ENCODE assay signal across 8 mouse cellular contexts in the genomic region with DNA sequence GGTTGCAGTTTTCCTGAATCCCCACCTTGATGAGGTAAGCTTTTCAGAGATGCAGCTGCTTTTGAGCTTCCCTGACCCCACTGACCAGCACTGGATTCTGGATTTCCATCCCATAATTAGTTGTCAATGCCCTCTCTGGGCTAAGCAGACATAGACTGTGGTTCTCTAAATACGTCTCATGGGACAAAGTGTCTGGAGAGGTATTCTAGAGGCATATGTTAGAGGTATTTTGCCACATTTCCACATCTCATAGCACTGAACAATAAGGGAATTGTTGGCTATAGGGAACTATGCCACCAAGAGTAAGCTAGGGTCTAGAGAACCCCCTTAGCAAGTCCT. TPM values are rescaled to one million over a fixed set of nuclear protein-coding genes. Genes with fewer than 3 reads are reported as not detected.
DNase-seq lines count a peak whose midpoint lies in the region; ATAC-seq lines count a peak whose summit lies in the region.

No protein-coding gene starts in this region.

- H3K27me3 ChIP-seq in heart, embryonic 13.5 days (replicated peaks) = no peaks in the 10 kb centered on the region
- no peaks in the 10 kb centered on the region for H3K27me3 ChIP-seq in hindbrain, embryonic 12.5 days

- H3K4me2 ChIP-seq in heart, embryonic 13.5 days = peak overlapping the region; percentile 70
- H3K4me2 ChIP-seq in hindbrain, embryonic 12.5 days (replicated peaks) = peak overlapping the region; percentile 35

- intact Hi-C loops in heart, postnatal 25 days (cut with DNase I) = loop anchor here (2.0 to 5.0 kb wide), 2 partner anchors 120 to 232 kb away; partner anchors contain the start of gene Tbc1d32

- H3K9me3 ChIP-seq in heart, embryonic 13.5 days = no peaks in the 10 kb centered on the region
- H3K9me3 ChIP-seq in hindbrain, embryonic 12.5 days (replicated peaks) = no peaks in the 10 kb centered on the region

- H3K27ac ChIP-seq in heart, embryonic 13.5 days (replicated peaks) = peak overlapping the region; percentile 68
- H3K27ac ChIP-seq in brown adipose tissue, adult 24 weeks (replicated peaks; ENCODE audit: low read depth, low read length) = peak overlapping the region; percentile 60
- H3K27ac ChIP-seq in hindbrain, embryonic 12.5 days = no peak overlapping the region

- WGBS in heart, embryonic 13.5 days = 40% methylated on average over 1 of the region's 1 CpGs
- WGBS in hindbrain, embryonic 12.5 days = 32% methylated on average over 1 of the region's 1 CpGs

- peaks cover 6% of the 10 kb centered on the region for H3K4me1 ChIP-seq in heart, embryonic 13.5 days
- peaks cover 2% of the 10 kb centered on the region; the same call in 1 of the 2 replicates for H3K4me1 ChIP-seq in brown adipose tissue, adult 24 weeks (ENCODE audit: control insufficient read depth, insufficient read depth, insufficient read length, low read length)
- peaks cover 8% of the 10 kb centered on the region; the same call in 1 of the 2 replicates for H3K4me1 ChIP-seq in hindbrain, embryonic 12.5 days

- 0 out of 2 replicates have a peak, but pooled peaks have one; percentile 8 for ATAC-seq in heart, embryonic 13.5 days (ENCODE audit: extremely low read depth, insufficient number of reproducible peaks, low FRiP score, low TSS enrichment)
- ATAC-seq in hindbrain, embryonic 12.5 days (ENCODE audit: low FRiP score) = peak; percentile 51
- peak; percentile 45 for ATAC-seq in megakaryocyte progenitor cell, adult 5-6 weeks (replicated peaks; ENCODE audit: poor library complexity)

- DNase-seq in heart, postnatal 25 days (ENCODE audit: low spot score) = no peak
- DNase-seq in MN1 (ENCODE audit: low spot score) = no peak
- DNase-seq in layer of hippocampus, postnatal 14 days (ENCODE audit: low spot score in 2 of 2) = no peak
- DNase-seq in thymus, postnatal 10 days (ENCODE audit: low spot score in 2 of 2) = no peak

- peak overlapping the region; percentile 82 for H3K9ac ChIP-seq in heart, embryonic 13.5 days
- H3K9ac ChIP-seq in hindbrain, embryonic 12.5 days = no peak overlapping the region

- H3K4me3 ChIP-seq in heart, embryonic 13.5 days = peak overlapping the region; percentile 57
- peak overlapping the region; percentile 83 for H3K4me3 ChIP-seq in brown adipose tissue, adult 24 weeks (ENCODE audit: insufficient read depth, low read depth, low read length)
- no peak overlapping the region; the same call in 1 of the 2 replicates for H3K4me3 ChIP-seq in hindbrain, embryonic 12.5 days

- no peaks in the 10 kb centered on the region for H3K36me3 ChIP-seq in heart, embryonic 13.5 days
- H3K36me3 ChIP-seq in hindbrain, embryonic 12.5 days = no peaks in the 10 kb centered on the region

RNA-seq across cellular contexts. Expression of gene Msl3l2, which starts 0.2 kb away (rescaled TPM):
- 5.8 and 6.1 TPM in 2 replicates for polyA plus RNA-seq in heart, embryonic 13.5 days (2015; fragmentation: Nextera tagmentation; extraction: Ambion mirVana)
- 1 to 10 TPM; 2.2 to 2.5 TPM for total RNA-seq in heart, postnatal 25 days (2021)
- 0.79 and 1.4 TPM in 2 replicates for polyA plus RNA-seq in brown adipose tissue, adult 24 weeks (2012; ENCODE audit: insufficient read depth, insufficient read length, missing spikeins)
- polyA plus RNA-seq in hindbrain, embryonic 12.5 days (2016; fragmentation: Nextera tagmentation; extraction: Ambion mirVana) = 12.0 and 12.2 TPM in 2 replicates
- total RNA-seq in megakaryocyte progenitor cell, adult 5-6 weeks (2015) = 8.2 and 8.8 TPM in 2 replicates
- 12.8 and 14.3 TPM in 2 replicates for total RNA-seq in megakaryocyte progenitor cell, adult 5-6 weeks (2017)
- 10 to 100 TPM; 15.5 to 16.6 TPM for total RNA-seq in layer of hippocampus, postnatal 14 days (2021)
